Mouse (Mus musculus) megakaryocyte, adult 5-6 weeks (primary cell): ENCODE results near the gene Olfr401. TPM values are rescaled to one million over a fixed set of nuclear protein-coding genes. Genes with fewer than 3 reads are reported as not detected.
"Not testable (repeated sequence)": the region's sequence is repeated elsewhere in the genome, so short reads cannot be mapped to it uniquely, and the experiment has no call there.

Source experiments
- ATAC-seq: 2 replicates; pipeline ENCODE4 v1.8.0; 2016; ENCODE audit warnings: mild to moderate bottlenecking, inconsistent platforms; ENCODE audit not compliant: poor library complexity, severe bottlenecking
- total RNA-seq, 2 experiments: library from RNA; stranded (forward) in 1 of 2; stranded (reverse) in 1 of 2; fragments of 153-499, 151-499 nt in 1 of 2; fragments of 221-1000, 200-1000 nt in 1 of 2; gene quantifications; 2 replicates each; pipeline versions ENCODE4 v1.2.3 to v1.2.4; 2015 to 2017

Gene Olfr401
- total RNA-seq (2015) (not detected in 2 replicates), total RNA-seq (2017) (not detected in 2 replicates)

GRCm38 (mm10) chr11:74113412-74113811 lies at the start of gene Olfr401:
Gene Olfr401, plus strand, starts transcription at chr11:74113712.
- ATAC-seq: no peak

GRCm38 (mm10) chr11:74069655-74070054 lies 43.9 kb upstream of the Olfr401 start, which contains the start of gene Zfp616:
Gene Zfp616, plus strand, starts transcription at chr11:74069955.
- ATAC-seq: no peak

GRCm38 (mm10) chr11:74100724-74101123 lies 12.8 kb upstream of the Olfr401 start:
- ATAC-seq: peak; percentile 99

GRCm38 (mm10) chr11:74101507-74101906 lies 12.0 kb upstream of the Olfr401 start:
- peak; percentile 83 for ATAC-seq

GRCm38 (mm10) chr11:74105066-74105465 lies 8.4 kb upstream of the Olfr401 start:
- ATAC-seq: no peak

- not testable (repeated sequence) for ATAC-seq
Observed at GRCm38 (mm10) chr11:74140001-74140400, 26.5 kb downstream of the Olfr401 start.

GRCm38 (mm10) chr11:74145866-74146265 lies 32.4 kb downstream of the Olfr401 start:
- no peak for ATAC-seq

GRCm38 (mm10) chr11:74153229-74153628 lies 39.7 kb downstream of the Olfr401 start, which contains the start of gene Olfr402:
Gene Olfr402, plus strand, starts transcription at chr11:74153529.
- ATAC-seq: no peak

- no peak for ATAC-seq
Observed at GRCm38 (mm10) chr11:74168771-74169170, 55.3 kb downstream of the Olfr401 start.

Other genes with a start within 250 kb of the Olfr401 start
- gene Olfr394, start 222.9 kb upstream of the Olfr401 start, total RNA-seq (2015): not detected in 2 replicates
- gene Olfr394, start 222.9 kb upstream of the Olfr401 start, total RNA-seq (2017): not detected in 2 replicates
- not detected in 2 replicates for gene Olfr395, start 204.4 kb upstream of the Olfr401 start, total RNA-seq (2015)
- not detected in 2 replicates for gene Olfr395, start 204.4 kb upstream of the Olfr401 start, total RNA-seq (2017)
- gene Olfr23, start 177.0 kb upstream of the Olfr401 start, total RNA-seq (2015): not detected in 2 replicates
- not detected in 2 replicates for gene Olfr23, start 177.0 kb upstream of the Olfr401 start, total RNA-seq (2017)
- gene Olfr397, start 152.9 kb upstream of the Olfr401 start, total RNA-seq (2015): not detected in 2 replicates
- not detected in 2 replicates for gene Olfr397, start 152.9 kb upstream of the Olfr401 start, total RNA-seq (2017)
- gene Olfr398, start 123.3 kb upstream of the Olfr401 start, total RNA-seq (2015): not detected in 2 replicates
- not detected in 2 replicates for gene Olfr398, start 123.3 kb upstream of the Olfr401 start, total RNA-seq (2017)
- not detected in 2 replicates for gene Olfr139, start 57.2 kb upstream of the Olfr401 start, total RNA-seq (2015)
- gene Olfr139, start 57.2 kb upstream of the Olfr401 start, total RNA-seq (2017): not detected in 2 replicates
- gene Olfr399, start 57.1 kb upstream of the Olfr401 start, total RNA-seq (2015): not detected in 2 replicates
- not detected in 2 replicates for gene Olfr399, start 57.1 kb upstream of the Olfr401 start, total RNA-seq (2017)
- not detected in 2 replicates for gene Zfp616, start 43.8 kb upstream of the Olfr401 start, total RNA-seq (2015)
- not detected in 2 replicates for gene Zfp616, start 43.8 kb upstream of the Olfr401 start, total RNA-seq (2017)
- gene Olfr402, start 39.8 kb downstream of the Olfr401 start, total RNA-seq (2015): not detected in 2 replicates
- not detected in 2 replicates for gene Olfr402, start 39.8 kb downstream of the Olfr401 start, total RNA-seq (2017)
- not detected in 2 replicates for gene Olfr403, start 72.5 kb downstream of the Olfr401 start, total RNA-seq (2015)
- gene Olfr403, start 72.5 kb downstream of the Olfr401 start, total RNA-seq (2017): not detected in 2 replicates
- not detected in 2 replicates for gene Olfr43, start 97.7 kb downstream of the Olfr401 start, total RNA-seq (2015)
- not detected in 2 replicates for gene Olfr43, start 97.7 kb downstream of the Olfr401 start, total RNA-seq (2017)
- not detected in 2 replicates for gene Olfr406, start 146.1 kb downstream of the Olfr401 start, total RNA-seq (2015)
- not detected in 2 replicates for gene Olfr406, start 146.1 kb downstream of the Olfr401 start, total RNA-seq (2017)
- not detected in 2 replicates for gene Olfr59, start 170.0 kb downstream of the Olfr401 start, total RNA-seq (2015)
- not detected in 2 replicates for gene Olfr59, start 170.0 kb downstream of the Olfr401 start, total RNA-seq (2017)
- gene Olfr410, start 224.3 kb downstream of the Olfr401 start, total RNA-seq (2015): not detected in 2 replicates
- gene Olfr410, start 224.3 kb downstream of the Olfr401 start, total RNA-seq (2017): not detected in 2 replicates
- gene Olfr411, start 238.9 kb downstream of the Olfr401 start, total RNA-seq (2015): not detected in 2 replicates
- gene Olfr411, start 238.9 kb downstream of the Olfr401 start, total RNA-seq (2017): not detected in 2 replicates
- not detected in 2 replicates for gene Olfr412, start 248.4 kb downstream of the Olfr401 start, total RNA-seq (2015)
- not detected in 2 replicates for gene Olfr412, start 248.4 kb downstream of the Olfr401 start, total RNA-seq (2017)